Mouse (Mus musculus): ENCODE results near the gene Fam227b.
A peak's percentile ranks its signal among the peaks of the same experiment; 100 is the strongest.

The Fam227b gene

DNA sequence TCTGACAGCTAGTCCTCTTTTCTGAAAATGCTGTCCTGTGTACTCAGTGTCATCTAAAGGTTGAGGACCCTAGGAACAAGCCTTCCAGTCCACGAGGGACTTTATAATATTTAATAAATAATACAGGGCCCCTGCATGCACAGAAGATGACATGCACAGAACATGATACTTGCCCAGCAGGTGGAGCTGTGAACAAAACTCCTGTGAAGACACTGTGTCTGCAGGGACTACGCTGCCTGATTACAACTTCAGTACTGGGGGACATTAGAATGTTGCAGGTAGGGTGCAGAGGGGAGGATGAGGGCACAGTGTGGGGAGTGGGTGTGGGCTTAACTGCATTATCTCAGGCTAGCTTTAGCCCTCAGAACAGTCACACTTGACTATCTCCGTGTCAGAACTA is 145.7 kb downstream of the Fam227b start:
- peak in 1 of 2 experiments; percentile 68 for DNase-seq (ENCODE audit: low spot score in 2 of 2)

DNA sequence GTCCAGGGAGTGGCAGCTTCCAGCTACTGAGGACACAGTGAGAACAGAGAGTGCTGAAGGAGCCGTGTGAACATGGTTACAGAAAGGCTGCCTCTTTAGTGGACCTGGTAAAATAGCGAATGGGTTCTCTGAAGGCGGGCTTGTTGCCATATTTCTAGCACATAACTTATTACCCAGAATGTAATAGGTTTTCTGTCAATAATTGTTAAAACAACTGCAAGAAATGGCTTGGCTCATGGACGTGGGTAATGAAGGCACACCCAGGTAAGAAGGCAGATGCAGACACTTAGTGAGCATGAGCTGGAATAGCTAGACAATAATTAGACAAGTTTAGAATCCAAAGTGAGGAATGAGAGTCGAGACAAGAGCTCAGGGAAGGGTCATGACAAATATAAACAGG is 149.5 kb downstream of the Fam227b start:
- no peak for DNase-seq (ENCODE audit: low spot score in 2 of 2)

DNA sequence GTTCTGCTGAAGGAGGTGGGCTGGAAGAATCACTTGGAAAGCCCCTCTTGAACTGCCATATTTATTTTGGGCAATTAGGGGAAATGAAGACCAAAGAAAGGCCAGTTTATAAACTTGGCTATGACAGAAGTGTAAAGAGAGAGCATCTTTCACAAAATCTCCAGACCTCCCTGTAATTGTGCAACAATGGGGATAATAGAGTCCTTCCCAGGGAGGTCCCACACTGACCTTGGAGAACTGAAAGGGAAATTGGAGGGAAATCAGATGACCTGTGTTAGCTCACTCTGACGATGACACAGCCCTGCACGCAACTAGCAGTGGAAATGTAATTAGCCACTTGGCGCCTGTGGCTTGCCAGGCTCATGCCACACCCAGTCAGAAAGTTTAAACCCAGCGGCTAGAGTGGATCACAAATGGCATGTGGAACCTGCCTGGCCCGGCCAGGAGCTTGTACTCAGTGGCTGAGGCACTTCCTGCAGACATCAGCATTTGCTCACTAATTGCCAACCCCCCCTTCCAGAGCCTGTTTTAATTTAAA is 175.9 kb downstream of the Fam227b start:
- no peak for DNase-seq (ENCODE audit: low spot score in 2 of 2)

DNA sequence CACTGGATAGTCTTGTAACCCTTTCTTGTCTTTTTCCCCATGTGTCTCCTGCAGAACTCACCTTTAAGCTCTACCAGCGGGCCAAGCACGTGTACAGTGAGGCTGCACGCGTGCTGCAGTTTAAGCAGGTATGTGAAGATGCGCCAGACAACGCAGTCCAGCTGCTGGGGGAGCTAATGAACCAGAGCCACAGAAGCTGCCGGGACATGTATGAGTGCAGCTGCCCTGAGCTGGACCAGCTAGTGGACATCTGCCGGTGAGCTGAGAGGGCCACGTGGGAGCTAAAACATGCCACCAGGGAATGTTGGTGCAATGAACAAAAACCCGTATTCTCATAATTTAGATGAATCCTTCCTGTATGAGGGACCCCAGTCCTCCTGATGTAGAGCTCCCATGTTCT is 176.6 kb downstream of the Fam227b start:
- DNase-seq (ENCODE audit: low spot score in 2 of 2), result no peak

DNA sequence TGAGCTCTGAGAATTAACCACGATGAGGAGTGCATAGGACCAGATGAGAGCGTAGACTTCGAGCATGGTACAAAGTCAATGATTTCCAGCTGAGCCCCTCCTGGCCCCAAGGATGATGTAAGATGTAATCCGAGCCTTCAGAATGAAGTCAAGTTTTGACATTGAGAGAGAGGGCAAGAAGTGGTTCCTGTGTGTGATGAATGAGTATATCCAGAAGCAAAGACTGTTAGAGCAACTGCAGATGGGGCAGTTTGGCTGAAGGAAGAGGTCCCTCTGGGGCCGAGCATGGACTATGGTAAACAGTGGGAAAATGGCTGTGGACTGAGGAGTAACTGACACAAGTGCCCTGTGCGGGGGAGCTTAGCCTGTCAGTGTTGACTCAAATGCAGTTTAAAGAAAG is 178.6 kb downstream of the Fam227b start:
- DNase-seq (ENCODE audit: low spot score in 2 of 2), result no peak

DNA sequence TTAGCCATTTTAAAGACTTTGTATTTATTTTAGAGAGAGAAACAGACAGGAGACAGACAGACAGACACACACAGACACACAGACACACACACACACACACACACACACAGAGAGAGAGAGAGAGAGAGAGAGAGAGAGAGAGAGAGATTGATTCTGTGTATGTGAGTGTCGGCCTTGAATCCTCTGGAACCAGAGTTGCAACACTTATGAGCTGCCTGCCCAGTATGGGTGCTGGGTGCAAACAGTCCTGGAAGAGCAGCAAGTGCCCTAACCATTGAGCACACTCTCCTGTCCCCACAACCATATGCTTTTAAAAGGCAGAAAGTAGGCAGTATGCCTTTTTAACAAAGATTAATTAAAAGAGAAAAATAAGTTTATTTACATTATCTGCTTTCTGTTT is 183.0 kb downstream of the Fam227b start:
- no peak for DNase-seq (ENCODE audit: low spot score in 2 of 2)

DNA sequence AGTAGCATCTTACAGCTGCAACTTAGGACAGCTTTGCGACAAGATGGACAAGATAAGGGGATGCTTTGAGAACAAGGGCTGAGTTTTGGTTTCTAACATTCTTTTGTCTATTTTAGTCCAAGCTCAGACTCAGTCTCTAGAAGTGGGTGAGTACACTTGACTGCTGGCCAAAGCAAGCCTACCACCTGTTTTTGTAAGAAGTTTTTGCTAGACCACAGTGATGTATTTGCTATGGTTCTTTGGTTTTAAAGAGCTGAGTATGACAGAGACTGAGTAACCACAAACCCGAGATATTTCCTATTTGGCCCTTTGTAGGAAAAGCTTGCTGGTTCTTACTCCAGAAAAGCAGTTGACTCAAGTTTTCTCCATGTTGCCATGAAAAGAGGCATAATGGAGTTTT is 203.6 kb downstream of the Fam227b start:
- peak in 1 of 2 experiments; percentile 12 for DNase-seq (ENCODE audit: low spot score in 2 of 2)

DNA sequence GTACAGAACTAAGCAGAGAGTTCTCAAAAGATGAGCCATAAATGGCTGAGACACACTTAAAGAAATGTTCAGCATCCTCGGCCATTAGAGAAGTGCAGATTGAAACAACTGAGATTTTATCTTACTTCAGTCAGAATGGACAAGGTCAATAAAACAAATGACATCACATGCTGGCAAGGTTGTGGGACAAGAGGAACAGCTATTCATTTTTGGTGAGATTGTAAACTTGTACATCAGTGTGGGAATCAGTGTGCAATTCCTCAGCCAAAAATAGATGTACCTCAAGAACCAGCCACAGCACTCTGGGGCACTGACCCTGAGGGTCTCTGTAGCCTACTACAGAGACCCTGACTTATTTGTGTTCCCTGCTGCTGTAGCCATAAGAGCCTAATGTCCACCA is 208.5 kb downstream of the Fam227b start:
- no peak for DNase-seq (ENCODE audit: low spot score in 2 of 2)

DNA sequence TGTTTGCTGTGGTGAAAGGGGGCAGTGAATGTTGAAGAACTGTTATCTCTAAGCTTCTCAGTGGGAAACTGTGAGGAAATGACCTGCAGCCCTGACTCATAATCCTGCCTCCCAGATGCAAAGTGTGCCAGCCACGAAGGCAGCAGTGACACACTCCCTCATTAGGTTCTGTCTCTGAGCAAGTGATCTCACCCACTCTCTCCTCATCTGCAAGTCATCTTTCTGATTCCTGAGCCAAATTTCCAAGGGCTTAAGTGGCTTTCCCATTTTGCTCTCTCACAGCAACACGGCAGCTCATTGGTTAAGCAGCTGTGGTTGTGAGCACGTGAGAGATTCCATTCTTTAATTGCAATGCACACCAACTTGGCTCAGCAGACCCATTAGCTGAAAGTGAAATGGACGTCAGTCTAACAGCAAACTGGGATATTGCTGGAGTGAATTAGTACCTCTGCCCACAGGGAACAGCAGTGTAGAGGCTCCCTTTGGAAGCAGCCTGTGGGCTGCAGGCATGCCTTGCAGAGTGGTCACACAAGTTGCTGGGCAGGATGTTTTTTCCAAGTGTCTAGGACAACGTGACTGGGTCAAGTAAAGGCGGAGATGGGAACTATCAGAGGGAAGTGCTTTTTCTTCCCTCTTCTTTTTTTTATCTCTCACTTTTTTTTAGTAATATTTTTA is 210.6 kb downstream of the Fam227b start:
- peak; percentile 11 to 16 for DNase-seq (ENCODE audit: low spot score in 2 of 2)

DNA sequence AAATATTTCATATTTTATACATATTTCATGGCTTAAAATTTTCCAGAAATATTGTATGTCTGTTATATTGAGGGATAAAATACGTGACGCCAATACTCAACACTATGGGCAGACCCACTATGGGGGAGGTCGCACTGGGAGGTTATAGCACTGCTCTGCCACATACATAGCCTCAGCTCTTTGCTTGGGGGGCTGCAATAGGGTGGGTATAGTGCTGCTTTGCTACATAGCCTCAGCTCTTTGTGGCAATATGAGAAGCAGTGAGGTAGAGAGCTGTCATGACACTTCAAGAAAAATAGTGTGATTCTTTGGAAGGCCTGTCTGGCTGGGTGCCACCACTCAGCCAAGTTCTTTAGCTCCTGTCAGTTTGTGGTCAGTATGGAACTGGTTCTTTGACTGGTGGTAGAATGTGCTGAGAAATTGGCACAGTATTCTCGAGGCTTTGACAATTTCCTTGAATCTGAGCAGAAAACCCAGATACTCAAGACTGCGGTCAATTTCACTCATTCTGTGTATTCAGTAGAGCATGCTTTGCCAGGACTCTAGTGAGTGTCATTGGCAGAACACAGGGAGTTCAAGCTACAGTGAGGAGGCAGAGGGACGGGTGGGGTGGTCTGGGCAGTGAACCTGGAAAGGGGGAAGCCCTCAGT is 212.7 kb downstream of the Fam227b start:
- no peak for DNase-seq (ENCODE audit: low spot score in 2 of 2)

DNA sequence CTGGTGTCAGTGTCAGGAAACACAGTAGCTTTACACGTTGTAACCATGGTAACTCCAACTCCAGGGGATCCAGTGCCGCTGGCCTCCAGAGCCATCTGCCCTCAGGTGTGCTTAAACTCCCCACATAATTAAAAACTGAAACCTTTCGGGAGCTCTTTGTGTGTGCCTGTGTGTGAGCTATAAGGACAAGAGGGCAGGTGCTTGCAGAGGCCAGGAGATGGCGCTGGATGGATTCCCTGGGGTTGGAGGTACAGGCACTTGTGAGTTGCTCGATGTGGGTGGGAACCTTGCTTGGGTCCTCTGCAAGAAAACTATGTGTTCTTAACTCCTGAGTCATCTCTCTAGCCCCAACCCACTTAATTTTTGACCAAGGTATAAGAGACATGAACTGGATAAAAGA is 215.4 kb downstream of the Fam227b start:
- no peak for DNase-seq (ENCODE audit: low spot score in 2 of 2)

DNA sequence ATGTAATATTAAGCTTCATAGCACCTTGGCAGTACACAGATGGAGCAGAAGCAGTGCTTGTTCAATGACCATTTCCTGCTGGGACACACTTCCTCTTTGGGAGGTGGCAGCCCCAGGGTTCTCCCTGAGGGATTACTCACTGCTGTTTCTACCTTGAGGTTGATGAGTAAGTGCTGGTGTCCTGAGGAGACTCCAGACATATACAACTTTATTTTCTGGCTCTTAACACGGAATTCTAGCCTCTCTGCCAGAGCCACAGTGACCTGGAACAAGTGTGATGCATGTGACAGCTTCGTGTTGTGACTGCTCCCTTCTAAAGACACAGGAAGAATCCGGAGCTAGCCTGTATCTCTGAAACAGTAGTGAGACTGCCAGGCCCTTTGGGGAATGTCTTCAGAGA is 217.8 kb downstream of the Fam227b start:
- DNase-seq (ENCODE audit: low spot score in 2 of 2), result no peak

All from left cerebral cortex, adult 9 months (tissue).